Mouse (Mus musculus) megakaryocyte progenitor cell, adult 5-6 weeks (primary cell): ENCODE data around the gene Gm11492. TPM values are rescaled to one million over a fixed set of nuclear protein-coding genes. Genes with fewer than 3 reads are reported as not detected.

Experiments
- ATAC-seq: replicated peaks from 2 replicates; pipeline ENCODE4 v1.8.0; 2016; ENCODE audit warnings: mild to moderate bottlenecking, moderate TSS enrichment, inconsistent platforms; ENCODE audit not compliant: poor library complexity
- total RNA-seq, 2 experiments: library from RNA; stranded (forward) in 1 of 2; stranded (reverse) in 1 of 2; fragments of 157-497, 149-512 nt in 1 of 2; fragments of 200-1000 nt in 1 of 2; gene quantifications; 2 replicates each; pipeline versions ENCODE4 v1.2.3 to v1.2.4; 2015 to 2017

Gm11492 gene
- total RNA-seq (2015) (not detected in 2 replicates), total RNA-seq (2017) (not detected in 2 replicates)

GRCm38 (mm10) chr11:87566501-87566900 is at the start of gene Gm11492:
Gm11492 (plus strand) TSS chr11:87566653.
- ATAC-seq = no peak

GRCm38 (mm10) chr11:87519260-87519659 is 47.2 kb upstream of the Gm11492 start:
- ATAC-seq = peak; percentile 99

- ATAC-seq = peak; percentile 47
Observed at GRCm38 (mm10) chr11:87523466-87523865, 43.0 kb upstream of the Gm11492 start.

GRCm38 (mm10) chr11:87523967-87524366 is 42.5 kb upstream of the Gm11492 start:
- no peak for ATAC-seq

- ATAC-seq = no peak
Observed at GRCm38 (mm10) chr11:87524780-87525179, 41.7 kb upstream of the Gm11492 start.

GRCm38 (mm10) chr11:87527364-87527763 is 39.1 kb upstream of the Gm11492 start:
- ATAC-seq = peak; percentile 79

- ATAC-seq = peak; percentile 59
Observed at GRCm38 (mm10) chr11:87527990-87528389, 38.5 kb upstream of the Gm11492 start.

GRCm38 (mm10) chr11:87531695-87532094 is 34.8 kb upstream of the Gm11492 start:
- ATAC-seq = no peak

- ATAC-seq = no peak
Observed at GRCm38 (mm10) chr11:87542285-87542684, 24.2 kb upstream of the Gm11492 start.

- ATAC-seq = no peak
Observed at GRCm38 (mm10) chr11:87542906-87543305, 23.5 kb upstream of the Gm11492 start.

GRCm38 (mm10) chr11:87553342-87553741 is 13.1 kb upstream of the Gm11492 start:
- ATAC-seq = no peak

GRCm38 (mm10) chr11:87554386-87554785 is 12.1 kb upstream of the Gm11492 start:
- ATAC-seq = peak; percentile 23; the same call in 1 of the 2 replicates

GRCm38 (mm10) chr11:87555106-87555703 is 11.2 kb upstream of the Gm11492 start:
- no peak for ATAC-seq

- ATAC-seq = no peak
Observed at GRCm38 (mm10) chr11:87561208-87561607, 5.2 kb upstream of the Gm11492 start.

GRCm38 (mm10) chr11:87568255-87568953 is 2.0 kb downstream of the Gm11492 start, which contains the start of gene Sept4:
Sept4 (plus strand) TSS chr11:87568903.
- no peak for ATAC-seq

GRCm38 (mm10) chr11:87570743-87571142 is 4.3 kb downstream of the Gm11492 start:
- ATAC-seq = no peak

GRCm38 (mm10) chr11:87571361-87571950 is 5.0 kb downstream of the Gm11492 start:
- no peak for ATAC-seq

- ATAC-seq = no peak
Observed at GRCm38 (mm10) chr11:87573751-87574150, 7.3 kb downstream of the Gm11492 start.

- ATAC-seq = no peak
Observed at GRCm38 (mm10) chr11:87574520-87575180, 8.2 kb downstream of the Gm11492 start.

GRCm38 (mm10) chr11:87577601-87578248 is 11.3 kb downstream of the Gm11492 start:
- ATAC-seq = no peak
